24 mouse cellular contexts compared by ENCODE assay signal in genomic region chr8:105704146-105704812, GRCm38 (mm10). TPM values are rescaled to one million over a fixed set of nuclear protein-coding genes. Genes with fewer than 3 reads are reported as not detected.
A peak's percentile ranks its signal among the peaks of the same experiment; 100 is the strongest.
DNase-seq lines count a peak whose midpoint lies in the region; ATAC-seq and TF ChIP-seq lines count a peak whose summit lies in the region.
"Had no signal": no experiment of that assay in that cellular context is flagged by ENCODE, and none has a peak within 500 bp of the region (broad histone marks: within the 10 kb centered on the region; RNA-seq: fewer than 3 reads in every experiment).

No protein-coding gene starts in this region.

- TF ChIP-seq CTCF in cerebellum, adult 2 months (IDR thresholded peaks at IDR 0.05; ENCODE audit: borderline replicate concordance, insufficient read depth, low read depth, low read length): no peak

- no peaks in the 10 kb centered on the region for H3K27me3 ChIP-seq in cerebellum, adult 2 months (ENCODE audit: control insufficient read depth, insufficient read depth, low read length)
- no peaks in the 10 kb centered on the region for H3K27me3 ChIP-seq in forebrain, embryonic 16.5 days (replicated peaks; ENCODE audit: control insufficient read depth, insufficient read depth, low read length)
- H3K27me3 ChIP-seq: forebrain, embryonic 13.5 days; Patski; stomach, embryonic 15.5 days had no signal

- no peak overlapping the region for H3K4me2 ChIP-seq in forebrain, embryonic 16.5 days (ENCODE audit: low read length)
- H3K4me2 ChIP-seq: forebrain, embryonic 13.5 days; liver, embryonic 11.5 days; stomach, embryonic 15.5 days had no signal

- no peak for ATAC-seq in forebrain, embryonic 16.5 days
- ATAC-seq: forebrain, embryonic 13.5 days; midbrain, embryonic 16.5 days; Patski had no signal

- TF ChIP-seq POLR2A in cerebellum, adult 2 months (IDR thresholded peaks at IDR 0.05; ENCODE audit: borderline replicate concordance, insufficient read depth, low read length): no peak

- in situ Hi-C loops in ES-E14 (cut with MboI; ENCODE audit: low sequenced_read_pairs in 2 of 2, unreplicated experiment in 2 of 2): no loop called here

- H3K27ac ChIP-seq in ES-E14 (ENCODE audit: insufficient read depth, low read depth, low read length, poor library complexity, severe bottlenecking): no peak overlapping the region
- H3K27ac ChIP-seq in cerebellum, adult 2 months (ENCODE audit: insufficient read depth, low read length): peak overlapping the region; percentile 98
- no peak overlapping the region for H3K27ac ChIP-seq in forebrain, embryonic 16.5 days (ENCODE audit: low read length)
- H3K27ac ChIP-seq: forebrain, embryonic 13.5 days; hindbrain, embryonic 10.5 days; layer of hippocampus, adult 2 months; left cerebral cortex, adult 2 months; stomach, embryonic 15.5 days had no signal

- peaks cover 4 to 14% of the 10 kb centered on the region in 2 experiments; a peak in 1 of 4 replicates for H3K4me1 ChIP-seq in ES-E14 (ENCODE audit: control insufficient read depth in 2 of 2, insufficient read depth in 2 of 2, low read length in 2 of 2, poor library complexity in 1 of 2)
- H3K4me1 ChIP-seq in cerebellum, adult 2 months (ENCODE audit: control insufficient read depth, insufficient read depth, low read length): peaks cover 46% of the 10 kb centered on the region
- H3K4me1 ChIP-seq in forebrain, embryonic 16.5 days (replicated peaks; ENCODE audit: control insufficient read depth, insufficient read depth, low read length): peaks cover 36% of the 10 kb centered on the region

- intact Hi-C loops in left cerebral cortex, postnatal 4 days (cut with DNase I): no loop called here

- H3K36me3 ChIP-seq in ES-E14 (ENCODE audit: control insufficient read depth, insufficient read depth, low read length, poor library complexity, severe bottlenecking): peaks cover 16% of the 10 kb centered on the region
- peaks cover 2% of the 10 kb centered on the region; the same call in 1 of the 2 replicates for H3K36me3 ChIP-seq in forebrain, embryonic 16.5 days (ENCODE audit: control insufficient read depth, insufficient read depth)

- peak overlapping the region in 1 of 2 experiments; percentile 7; a peak in 1 of 4 replicates for H3K4me3 ChIP-seq in ES-E14 (ENCODE audit: insufficient read depth in 1 of 2, low read depth in 1 of 2, low read length in 2 of 2, poor library complexity in 1 of 2, severe bottlenecking in 1 of 2)
- H3K4me3 ChIP-seq in cerebellum, adult 2 months (replicated peaks; ENCODE audit: insufficient read depth, low read depth, low read length): peak overlapping the region; percentile 23
- H3K4me3 ChIP-seq in forebrain, embryonic 16.5 days (replicated peaks; ENCODE audit: low read length): no peak overlapping the region
- H3K4me3 ChIP-seq: forebrain, embryonic 13.5 days; hindbrain, embryonic 10.5 days; layer of hippocampus, adult 2 months; left cerebral cortex, adult 2 months; stomach, embryonic 15.5 days had no signal

- 21% methylated on average over 34 of the region's 34 CpGs for WGBS in cerebellum, adult 2 months
- WGBS in forebrain, embryonic 16.5 days: 92% methylated on average over 34 of the region's 34 CpGs

- DNase-seq in left cerebral cortex, postnatal 4 days: peak; percentile 52
- no peak for DNase-seq in left cerebral cortex, adult 11 months (ENCODE audit: low spot score)
- DNase-seq in ES-E14 (ENCODE audit: low read depth, low spot score): no peak
- DNase-seq in cerebellum, adult 2 months: peak; percentile 57 to 69
- DNase-seq in cerebellum, postnatal 36 days: peak; percentile 49 to 50
- no peak for DNase-seq in layer of hippocampus, adult 8-10 months (ENCODE audit: low spot score in 2 of 2)
- DNase-seq: adrenal gland, postnatal 14 days; gastrocnemius, postnatal 14 days; kidney, adult 18-20 months; kidney, postnatal 14 days; lung, adult 18-20 months had no signal

- no peaks in the 10 kb centered on the region for H3K9me3 ChIP-seq in ES-E14 (ENCODE audit: control insufficient read depth, insufficient read depth, low read depth, low read length)
- no peaks in the 10 kb centered on the region for H3K9me3 ChIP-seq in forebrain, embryonic 16.5 days (ENCODE audit: control insufficient read depth, low read length)
- H3K9me3 ChIP-seq: forebrain, embryonic 13.5 days; hindbrain, embryonic 10.5 days; stomach, embryonic 15.5 days had no signal

- 0 out of 2 replicates have a peak overlapping the region, but pooled peaks have one; percentile 0 for H3K9ac ChIP-seq in ES-E14 (ENCODE audit: insufficient read depth, low read depth, low read length, poor library complexity, severe bottlenecking)
- no peak overlapping the region for H3K9ac ChIP-seq in forebrain, embryonic 16.5 days (replicated peaks; ENCODE audit: low read depth, low read length)
- H3K9ac ChIP-seq: forebrain, embryonic 13.5 days; stomach, embryonic 15.5 days had no signal

TF ChIP-seq in ES-E14, 5 proteins besides CTCF, POLR2A, EP300 and RAD21:
- no peak for TF ChIP-seq ZNF384 (IDR thresholded peaks at IDR 0.05; ENCODE audit: low read depth, low read length)
- TF ChIP-seq MAFK (IDR thresholded peaks at IDR 0.05; ENCODE audit: insufficient read depth, low read depth, low read length): no peak
- no peak for TF ChIP-seq HCFC1 (IDR thresholded peaks at IDR 0.05; ENCODE audit: borderline replicate concordance, insufficient read depth, low read length)
- no peak for TF ChIP-seq ZC3H11A (IDR thresholded peaks at IDR 0.05; ENCODE audit: borderline replicate concordance, low read depth, low read length)
- no peak for TF ChIP-seq CHD2 (IDR thresholded peaks at IDR 0.05; ENCODE audit: low read depth, low read length)

RNA-seq across cellular contexts. Expression of gene 4933405L10Rik, which starts 3.2 kb away (rescaled TPM):
- total RNA-seq in left cerebral cortex, postnatal 4 days (2021): not detected
- total RNA-seq in ES-E14 (2012; rRNA removed): 0.18 TPM in 1 of 2 replicates, not detected in the other
- 0.51 TPM in 2 replicates for polyA plus RNA-seq in cerebellum, adult 2 months (2012; rRNA removed)
- total RNA-seq in layer of hippocampus, adult 8-10 months (2022): under 1 TPM; 0.41 to 0.78 (median 0.45) TPM
- polyA plus RNA-seq in forebrain, embryonic 16.5 days (2015; fragmentation: Nextera tagmentation; extraction: Ambion mirVana): 0.22 and 0.32 TPM in 2 replicates
- total RNA-seq: adrenal gland, postnatal 14 days; gastrocnemius, postnatal 14 days; heart, adult 8-10 months; megakaryocyte-erythroid progenitor cell, adult 5-6 weeks; neutrophil, adult 5-6 weeks had no signal
- polyA plus RNA-seq: forebrain, embryonic 13.5 days; heart, embryonic 16.5 days had no signal

RNA-seq across cellular contexts. Expression of gene Pard6a, which starts 3.3 kb away (rescaled TPM):
- total RNA-seq in left cerebral cortex, postnatal 4 days (2021): 10 to 100 TPM; 28.4 to 33.1 TPM
- total RNA-seq in ES-E14 (2012; rRNA removed): 14.3 and 14.9 TPM in 2 replicates
- polyA plus RNA-seq in cerebellum, adult 2 months (2012; rRNA removed): 128 and 137 TPM in 2 replicates
- 10 to 100 TPM; 29.4 to 33.7 (median 32.5) TPM for total RNA-seq in layer of hippocampus, adult 8-10 months (2022)
- 45.4 and 50.0 TPM in 2 replicates for polyA plus RNA-seq in forebrain, embryonic 16.5 days (2015; fragmentation: Nextera tagmentation; extraction: Ambion mirVana)

RNA-seq across cellular contexts. Expression of gene Acd, which starts 3.4 kb away (rescaled TPM):
- total RNA-seq in left cerebral cortex, postnatal 4 days (2021): 10 to 100 TPM; 55.9 to 58.9 TPM
- 8.6 and 8.9 TPM in 2 replicates for total RNA-seq in ES-E14 (2012; rRNA removed)
- polyA plus RNA-seq in cerebellum, adult 2 months (2012; rRNA removed): 56.3 and 56.8 TPM in 2 replicates
- 10 to 100 TPM; 42.1 to 47.0 (median 43.1) TPM for total RNA-seq in layer of hippocampus, adult 8-10 months (2022)
- 105 and 106 TPM in 2 replicates for polyA plus RNA-seq in forebrain, embryonic 16.5 days (2015; fragmentation: Nextera tagmentation; extraction: Ambion mirVana)

RNA-seq across cellular contexts. Expression of gene Enkd1, which starts 3.7 kb away (rescaled TPM):
- total RNA-seq in left cerebral cortex, postnatal 4 days (2021): 10 to 100 TPM; 15.5 to 17.9 TPM
- 20.4 and 26.3 TPM in 2 replicates for total RNA-seq in ES-E14 (2012; rRNA removed)
- polyA plus RNA-seq in cerebellum, adult 2 months (2012; rRNA removed): 15.3 and 17.4 TPM in 2 replicates
- 10 to 100 TPM; 10.7 to 11.7 (median 11.0) TPM for total RNA-seq in layer of hippocampus, adult 8-10 months (2022)
- 16.3 and 19.6 TPM in 2 replicates for polyA plus RNA-seq in forebrain, embryonic 16.5 days (2015; fragmentation: Nextera tagmentation; extraction: Ambion mirVana)

RNA-seq across cellular contexts. Expression of gene Carmil2, which starts 18.2 kb away (rescaled TPM):
- 10 to 100 TPM; 39.4 to 40.8 TPM for total RNA-seq in left cerebral cortex, postnatal 4 days (2021)
- total RNA-seq in ES-E14 (2012; rRNA removed): 1.6 and 3.8 TPM in 2 replicates
- polyA plus RNA-seq in cerebellum, adult 2 months (2012; rRNA removed): 69.8 and 72.1 TPM in 2 replicates
- 10 to 100 TPM; 61.2 to 71.3 (median 68.4) TPM for total RNA-seq in layer of hippocampus, adult 8-10 months (2022)
- 9.5 and 12.7 TPM in 2 replicates for polyA plus RNA-seq in forebrain, embryonic 16.5 days (2015; fragmentation: Nextera tagmentation; extraction: Ambion mirVana)

Comparison
In these comparisons a context has a peak if more than half of its experiments do, and no peak if none do; other contexts are left out.
1. DNase-seq: peak in left cerebral cortex, postnatal 4 days (single experiment), cerebellum, adult 2 months (2 of 2) and cerebellum, postnatal 36 days (2 of 2); none in left cerebral cortex, adult 11 months (single experiment), ES-E14 (single experiment) and layer of hippocampus, adult 8-10 months (0 of 2).